Mouse (Mus musculus) MEL (cell line): ENCODE results near the gene Pabpn1. TPM values are rescaled to one million over a fixed set of nuclear protein-coding genes. Genes with fewer than 3 reads are reported as not detected.

ENCODE experiments used
- DNase-seq: peaks from one replicate; pipeline ENCODE4 v3.0.0; 2011; ENCODE audit warnings: low read depth, low spot score
- H3K27ac ChIP-seq: 2 replicates; pipeline ENCODE4 v1.5.1; 2012; ENCODE audit warnings: low read depth, mild to moderate bottlenecking, control low read depth, low read length, moderate library complexity; ENCODE audit not compliant: control insufficient read depth
- H3K27me3 ChIP-seq, 2 experiments: fragments of 150-350 bp in 1 of 2; sonication (generic) in 1 of 2; 2 replicates each; pipeline ENCODE4 v1.6.1; 2012; ENCODE audit warnings: low read length in 2 of 2, mild to moderate bottlenecking in 2 of 2, improper control_type of control experiment in 1 of 2, moderate library complexity in 1 of 2; ENCODE audit not compliant: insufficient read depth in 2 of 2, control insufficient read depth in 1 of 2
- H3K36me3 ChIP-seq, 2 experiments: 2 replicates each; pipeline ENCODE4 v1.6.1; 2012 to 2014; ENCODE audit warnings: low read length in 2 of 2, improper control_type of control experiment in 1 of 2, inconsistent platforms in 1 of 2, mild to moderate bottlenecking in 1 of 2; ENCODE audit not compliant: insufficient read depth in 2 of 2, control insufficient read depth in 1 of 2
- H3K4me1 ChIP-seq, 2 experiments: fragments of 150-350 bp in 1 of 2; sonication (generic) in 1 of 2; 2 replicates each; pipeline ENCODE4 v1.6.1; 2012; ENCODE audit warnings: low read length in 2 of 2, improper control_type of control experiment in 1 of 2, mild to moderate bottlenecking in 1 of 2; ENCODE audit not compliant: insufficient read depth in 2 of 2, control insufficient read depth in 1 of 2
- H3K4me3 ChIP-seq, 2 experiments: fragments of 150-350 bp in 1 of 2; sonication (generic) in 1 of 2; 2 replicates each; pipeline ENCODE4 v1.5.1; 2012; ENCODE audit warnings: low read depth in 2 of 2, low read length in 2 of 2, mild to moderate bottlenecking in 2 of 2, moderate library complexity in 2 of 2, control low read depth in 1 of 2, improper control_type of control experiment in 1 of 2; ENCODE audit not compliant: control insufficient read depth in 1 of 2, insufficient read depth in 1 of 2
- H3K79me2 ChIP-seq: 2 replicates; pipeline ENCODE4 v1.6.1; 2012; ENCODE audit warnings: mild to moderate bottlenecking, low read length, moderate library complexity; ENCODE audit not compliant: control insufficient read depth, poor library complexity, insufficient read depth
- H3K9ac ChIP-seq: 2 replicates; pipeline ENCODE4 v1.6.1; 2012; ENCODE audit warnings: low read depth, mild to moderate bottlenecking, control low read depth, low read length, moderate library complexity; ENCODE audit not compliant: control insufficient read depth, poor library complexity, severe bottlenecking
- H3K9me3 ChIP-seq: fragments of 150-350 bp; sonication (generic); replicated peaks from 2 replicates; pipeline ENCODE4 v1.6.1; 2012; ENCODE audit warnings: mild to moderate bottlenecking, low read length, improper control_type of control experiment, moderate library complexity; ENCODE audit not compliant: insufficient read depth
- BHLHE40 ChIP-seq: IDR thresholded peaks from 2 replicates; pipeline ENCODE4 v1.6.1; 2012; ENCODE audit warnings: low read depth, mild to moderate bottlenecking, inconsistent platforms, low read length, improper control_type of control experiment, borderline replicate concordance
- CHD1 ChIP-seq: IDR thresholded peaks from 2 replicates; pipeline ENCODE4 v1.6.1; 2012; ENCODE audit warnings: low read depth, mild to moderate bottlenecking, inconsistent platforms, low read length, improper control_type of control experiment
- CTCF ChIP-seq, 3 experiments: IDR thresholded peaks in 2 of 3; conservative IDR thresholded peaks in 1 of 3; 2 replicates each; pipeline ENCODE4 v1.5.1; 2011 to 2012; ENCODE audit warnings: low read length in 3 of 3, low read depth in 2 of 3, mild to moderate bottlenecking in 2 of 3, improper control_type of control experiment in 1 of 3, inconsistent platforms in 1 of 3, mixed read lengths in 1 of 3, moderate library complexity in 1 of 3; ENCODE audit not compliant: control insufficient read depth in 1 of 3, insufficient read depth in 1 of 3, poor library complexity in 1 of 3, severe bottlenecking in 1 of 3
- ETS1 ChIP-seq: IDR thresholded peaks from 2 replicates; pipeline ENCODE4 v1.6.1; 2012; ENCODE audit warnings: low read depth, mild to moderate bottlenecking, inconsistent platforms, low read length, improper control_type of control experiment, moderate library complexity
- KAT2A ChIP-seq: conservative IDR thresholded peaks from 2 replicates; pipeline ENCODE4 v1.6.1; 2012; ENCODE audit warnings: low read depth, low read length, improper control_type of control experiment, inconsistent platforms
- MAX ChIP-seq: IDR thresholded peaks from 2 replicates; pipeline ENCODE4 v1.6.1; 2011; ENCODE audit warnings: low read length, improper control_type of control experiment
- MEF2A ChIP-seq: IDR thresholded peaks from 2 replicates; pipeline ENCODE4 v1.6.1; 2014; ENCODE audit warnings: low read depth, mild to moderate bottlenecking, inconsistent platforms, low read length, improper control_type of control experiment; ENCODE audit not compliant: poor library complexity, insufficient replicate concordance, severe bottlenecking; ENCODE audit errors: extremely low read depth
- NELFE ChIP-seq: IDR thresholded peaks from 2 replicates; pipeline ENCODE4 v1.6.1; 2011; ENCODE audit warnings: low read depth, low read length, improper control_type of control experiment
- POLR2AphosphoS2 ChIP-seq: IDR thresholded peaks from 2 replicates; pipeline ENCODE4 v1.6.1; 2011; ENCODE audit warnings: low read length, improper control_type of control experiment
- POLR2AphosphoS5 ChIP-seq: IDR thresholded peaks from 2 replicates; pipeline ENCODE4 v1.6.1; 2012; ENCODE audit warnings: low read depth, borderline replicate concordance, mild to moderate bottlenecking, inconsistent platforms, low read length, moderate library complexity, mixed read lengths
- TAL1 ChIP-seq: IDR thresholded peaks from 2 replicates; pipeline ENCODE4 v1.6.1; 2012; ENCODE audit warnings: mild to moderate bottlenecking, inconsistent platforms, low read length, moderate library complexity, mixed read lengths
- TBP ChIP-seq: IDR thresholded peaks from 2 replicates; pipeline ENCODE4 v1.8.0; 2011; ENCODE audit warnings: low read depth, low read length, improper control_type of control experiment
- TCF12 ChIP-seq: IDR thresholded peaks from 2 replicates; pipeline ENCODE4 v1.6.1; 2014; ENCODE audit warnings: low read depth, mild to moderate bottlenecking, inconsistent platforms, low read length, improper control_type of control experiment, moderate library complexity
- USF2 ChIP-seq, 2 experiments: IDR thresholded peaks; 2 replicates each; pipeline ENCODE4 v1.6.1; 2011 to 2012; ENCODE audit warnings: improper control_type of control experiment in 2 of 2, low read length in 2 of 2, borderline replicate concordance in 1 of 2, inconsistent platforms in 1 of 2, low read depth in 1 of 2, mild to moderate bottlenecking in 1 of 2; ENCODE audit not compliant: insufficient read depth in 1 of 2
- ZKSCAN1 ChIP-seq: IDR thresholded peaks from 2 replicates; pipeline ENCODE4 v1.6.1; 2012; ENCODE audit warnings: low read depth, mild to moderate bottlenecking, inconsistent platforms, low read length, improper control_type of control experiment, moderate library complexity
- ZMIZ1 ChIP-seq: IDR thresholded peaks from 2 replicates; pipeline ENCODE4 v1.6.1; 2012; ENCODE audit warnings: low read depth, mild to moderate bottlenecking, inconsistent platforms, low read length, improper control_type of control experiment, moderate library complexity
- polyA plus RNA-seq, 2 experiments: library from polyadenylated mRNA; stranded (reverse) in 1 of 2; unstranded in 1 of 2; fragments of >175 nt in 1 of 2; fragments of >200 nt in 1 of 2; gene quantifications; 2 replicates each; pipeline versions ENCODE4 v1.2.1 to v1.2.4; 2012; ENCODE audit warnings: low replicate concordance in 2 of 2, low read depth in 1 of 2; ENCODE audit not compliant: insufficient read length in 2 of 2, insufficient read depth in 1 of 2, missing spikeins in 1 of 2
- total RNA-seq: library from RNA; depleted of rRNA; stranded (reverse); fragments of 300-350 nt; gene quantifications from 2 replicates; pipeline ENCODE4 v1.2.3, GENCODE M21; 2012

Pabpn1 gene
- total and polyA plus RNA-seq, 3 experiments, result 82.3 to 393 TPM; not detected in 1

- Histone ChIP-seq H3K79me2 (no peaks in the 10 kb centered on the region), H3K27me3 (peaks cover 0 to 5% of the 10 kb centered on the region in 2 experiments), H3K4me3 (no peak overlapping the region), H3K4me1 (no peaks in the 10 kb centered on the region), H3K27ac (no peak overlapping the region), H3K36me3 (no peaks in the 10 kb centered on the region), H3K9me3 (no peaks in the 10 kb centered on the region), H3K9ac (no peak overlapping the region)
- TF ChIP-seq BHLHE40 (no peak), ZKSCAN1 (no peak), TBP (no peak), ETS1 (no peak), POLR2AphosphoS2 (no peak), POLR2AphosphoS5 (no peak), MEF2A (no peak), TAL1 (no peak), CHD1 (no peak), TCF12 (no peak)
- no peak for DNase-seq
These were observed 38.1 kb downstream of the Pabpn1 start for GRCm38 (mm10) chr14:54930431-54930830.

GRCm38 (mm10) chr14:54932645-54933150, 40.4 kb downstream of the Pabpn1 start, which contains the start of gene Il25:
Gene Il25 (plus strand): TSS chr14:54932695.
- Histone ChIP-seq H3K27ac (no peak within 1 kb of the TSS), H3K36me3 (peaks cover 0 to 5% of the 10 kb centered on the region in 2 experiments; a peak in 1 of 4 replicates), H3K79me2 (no peaks in the 10 kb centered on the region), H3K27me3 (peaks cover 0 to 4% of the 10 kb centered on the region in 2 experiments; a peak in 3 of 4 replicates), H3K9ac (no peak within 1 kb of the TSS), H3K9me3 (no peaks in the 10 kb centered on the region), H3K4me1 (peaks cover 0 to 8% of the 10 kb centered on the region in 2 experiments; a peak in 1 of 4 replicates), H3K4me3 (no peak within 1 kb of the TSS)
- TF ChIP-seq CTCF (IDR thresholded peaks at IDR 0.05 in 2 of 3, conservative IDR thresholded peaks at IDR 0.05 in 1 of 3; ENCODE audit: control insufficient read depth in 1 of 3, insufficient read depth in 1 of 3, low read depth in 2 of 3, low read length in 3 of 3, poor library complexity in 1 of 3, severe bottlenecking in 1 of 3) (no peak), ETS1 (no peak), USF2 (IDR thresholded peaks at IDR 0.05; ENCODE audit: borderline replicate concordance in 1 of 2, insufficient read depth in 1 of 2, low read depth in 1 of 2, low read length in 2 of 2) (no peak), MAX (no peak), NELFE (no peak), KAT2A (no peak), ZMIZ1 (no peak)
- DNase-seq, result peak; percentile 33
